Mouse (Mus musculus) megakaryocyte, embryonic 14.5 days (primary cell): ENCODE measurements at regions not wholly inside any gene's neighbourhood (a gene's known extent, or its start where the extent isn't known, plus 50 kb on each side); places are given as distances from the start of the nearest gene placed in this dataset.

Experiments
- FLI1 ChIP-seq: IDR thresholded peaks from 2 replicates; pipeline ENCODE4 v1.6.1; 2012; ENCODE audit warnings: low read length, inconsistent platforms, mixed read lengths
- GATA1 ChIP-seq: IDR thresholded peaks from 3 replicates; pipeline ENCODE4 v1.6.1; 2012; ENCODE audit warnings: mixed read lengths, low read length, inconsistent platforms, borderline replicate concordance

DNA sequence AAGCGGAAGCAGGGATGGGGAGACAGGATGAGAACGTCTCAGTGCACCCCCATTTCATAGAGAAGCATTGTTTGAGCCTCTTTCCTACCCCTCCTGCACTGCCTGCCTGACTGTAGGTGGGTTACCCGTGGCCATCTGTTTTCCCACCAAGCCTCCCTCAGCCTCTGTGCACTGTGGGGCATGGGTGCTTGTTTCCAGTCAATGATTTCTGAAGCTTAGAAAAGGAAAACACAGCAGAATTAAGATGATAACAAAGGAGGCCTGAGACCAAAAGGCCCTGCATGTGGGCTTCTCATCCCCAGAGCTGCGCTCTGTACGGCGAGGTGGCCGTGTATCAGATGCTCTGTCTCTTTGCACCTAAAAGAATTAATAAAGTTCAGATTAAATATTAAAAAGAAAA lies 92.9 kb upstream of the Pabpc6 start:
- TF ChIP-seq GATA1 (no peak), FLI1 (no peak)
